Mouse (Mus musculus): ENCODE results near the gene Gm5624.
"Not testable (repeated sequence)": the region's sequence is repeated elsewhere in the genome, so short reads cannot be mapped to it uniquely, and the experiment has no call there.

The Gm5624 gene

GRCm38 (mm10) chr14:44627737-44628136 lies at the start of gene Gm5624:
Gm5624 (minus strand) TSS chr14:44627938.
- DNase-seq: not testable (repeated sequence)

DNA sequence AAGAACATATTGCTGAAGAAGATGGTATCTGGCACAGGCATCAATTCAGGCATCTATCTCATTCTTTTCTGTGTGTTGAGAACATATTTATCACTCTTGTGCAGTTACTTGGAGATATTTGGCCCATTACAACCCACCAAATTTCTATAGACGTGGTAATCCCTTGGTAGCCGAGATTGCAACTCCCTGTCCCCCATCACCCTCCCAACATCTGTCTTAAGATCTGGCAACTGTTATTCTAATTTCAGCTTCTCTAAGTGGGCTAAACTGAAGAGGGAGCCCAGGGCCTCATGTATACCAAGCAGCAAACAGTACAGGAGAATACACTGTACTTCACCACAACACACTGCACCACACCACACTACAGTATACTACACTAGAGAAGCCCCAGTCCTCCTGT lies 36.0 kb downstream of the Gm5624 start:
- peak in 1 of 2 experiments; percentile 2 for DNase-seq

DNA sequence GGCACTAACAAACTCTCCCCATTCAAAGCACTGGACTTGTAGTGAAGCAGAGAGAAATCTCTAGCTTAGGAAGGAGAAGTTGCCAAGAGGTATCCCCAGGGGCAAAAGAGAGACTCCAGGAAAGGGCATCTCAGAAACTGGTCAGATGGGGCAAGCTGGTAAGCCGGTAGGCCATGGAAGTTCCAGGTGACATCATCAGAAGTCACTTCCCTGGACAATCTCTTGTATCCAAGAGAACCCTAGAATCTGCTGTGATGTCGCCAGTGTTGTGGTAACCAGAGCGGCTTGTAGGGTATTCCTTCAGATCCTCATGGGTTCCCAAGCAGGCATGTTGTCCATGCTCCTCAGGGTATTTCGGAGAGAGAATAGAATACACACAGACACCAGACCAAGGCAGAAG lies 44.9 kb downstream of the Gm5624 start, which contains the start of gene Gm8247:
TSS of gene Gm8247 (plus strand) at position 301 of the 400 bp plus-strand sequence.
- DNase-seq: not testable (repeated sequence)

DNA sequence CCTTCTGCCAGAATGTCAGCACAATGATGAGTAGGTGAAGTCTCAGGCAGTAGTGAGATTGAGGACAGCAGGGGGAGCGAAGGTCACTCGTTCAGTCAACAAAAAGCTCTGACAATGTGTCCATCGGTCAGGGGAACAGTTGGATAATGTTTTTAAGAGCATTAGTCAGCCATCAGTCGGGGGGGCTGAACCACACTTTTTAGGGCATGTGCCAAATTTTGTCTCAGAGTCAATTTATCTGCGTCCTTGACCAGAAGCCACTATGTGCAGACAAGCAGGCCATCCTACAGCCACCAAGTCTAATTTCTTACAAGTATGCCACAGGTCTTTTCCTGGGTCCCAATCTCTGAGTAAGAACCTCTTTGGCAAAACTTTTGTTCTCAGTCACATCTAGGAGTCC lies 79.8 kb downstream of the Gm5624 start:
- not testable (repeated sequence) for DNase-seq

DNA sequence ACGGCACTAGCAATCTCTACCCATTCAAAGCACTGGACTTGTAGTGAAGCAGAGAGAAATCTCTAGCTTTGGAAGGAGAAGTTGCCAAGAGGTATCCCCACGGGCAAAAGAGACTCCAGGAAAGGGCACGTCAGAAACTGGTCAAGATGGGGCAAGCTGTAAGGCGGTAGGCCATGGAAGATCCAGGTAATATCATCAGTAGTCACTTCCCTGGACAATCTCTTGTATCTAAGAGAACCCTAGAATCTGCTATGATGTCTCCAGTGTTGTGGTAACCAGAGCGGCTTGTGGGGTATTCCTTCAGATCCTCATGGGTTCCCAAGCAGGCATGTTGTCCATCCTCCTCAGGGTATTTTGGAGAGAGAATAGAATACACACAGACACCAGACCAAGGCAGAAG lies 109.8 kb downstream of the Gm5624 start, which contains the start of gene Gm17093:
TSS of gene Gm17093 (plus strand) at position 301 of the 400 bp plus-strand sequence.
- DNase-seq: not testable (repeated sequence)
